Mouse (Mus musculus) ovary, postnatal 36 days (tissue): ENCODE measurements around the gene Ccdc114.
A peak's percentile ranks its signal among the peaks of the same experiment; 100 is the strongest.
"Not testable (repeated sequence)": the region's sequence is repeated elsewhere in the genome, so short reads cannot be mapped to it uniquely, and the experiment has no call there.

Experiments
- DNase-seq: peaks from one replicate; pipeline ENCODE4 v3.0.0; 2022; ENCODE audit warnings: low spot score, mixed read lengths

The Ccdc114 gene

DNA sequence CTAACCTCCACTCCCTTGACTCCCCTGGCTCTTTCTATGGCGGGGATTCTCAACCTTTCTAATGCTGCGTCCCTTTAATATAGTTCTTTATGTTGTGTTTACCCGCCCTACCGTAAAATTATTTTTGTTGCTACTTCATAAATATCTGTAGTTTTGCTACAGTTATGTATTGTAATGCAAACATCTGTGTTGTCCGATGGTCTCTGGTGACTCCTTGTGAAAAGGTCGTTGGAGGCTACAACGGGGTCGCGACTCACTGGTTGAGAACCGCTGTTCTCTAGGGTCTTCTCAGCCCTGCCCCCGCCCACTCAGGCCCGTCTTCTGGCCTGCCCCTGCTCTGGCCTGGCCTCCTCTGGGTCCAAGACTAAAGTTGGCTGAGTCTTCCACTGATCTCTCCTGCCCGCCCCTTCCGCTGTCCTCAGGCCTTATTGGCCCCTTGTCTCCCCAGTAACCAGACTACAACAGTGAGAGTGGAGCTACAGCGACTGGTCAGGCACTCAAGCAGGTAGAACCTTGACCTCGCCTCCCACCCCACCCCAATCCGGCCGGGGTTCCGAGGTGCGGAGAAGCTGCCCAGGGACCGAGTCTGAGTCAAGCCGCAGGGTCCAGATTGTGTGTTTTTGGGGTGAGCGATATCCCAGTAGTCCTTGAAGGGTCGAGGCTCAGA, at the start of gene Ccdc114:
Ccdc114 (plus strand) TSS at position 311 of the 667 bp plus-strand sequence.
- DNase-seq: peak; percentile 78

DNA sequence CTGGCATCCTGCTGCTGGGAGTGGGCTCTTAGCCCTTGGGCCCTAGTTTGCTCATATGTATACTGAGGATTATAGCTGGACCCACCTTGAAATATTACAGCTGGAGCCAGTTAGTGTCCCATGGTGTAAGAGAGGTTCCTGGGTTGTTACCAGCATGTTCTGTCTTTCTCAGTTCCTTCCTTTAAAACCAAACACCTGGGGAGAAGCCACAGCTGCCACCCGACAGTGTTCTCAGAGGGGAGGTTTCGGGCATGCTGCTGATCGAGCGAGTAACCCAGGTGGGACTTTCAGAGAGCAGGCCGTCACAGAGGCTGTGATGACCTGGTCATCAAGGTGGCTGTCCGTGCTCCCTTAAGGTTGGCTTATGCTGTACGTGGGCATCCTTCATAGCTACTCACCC, 47.0 kb upstream of the Ccdc114 start:
- no peak for DNase-seq

DNA sequence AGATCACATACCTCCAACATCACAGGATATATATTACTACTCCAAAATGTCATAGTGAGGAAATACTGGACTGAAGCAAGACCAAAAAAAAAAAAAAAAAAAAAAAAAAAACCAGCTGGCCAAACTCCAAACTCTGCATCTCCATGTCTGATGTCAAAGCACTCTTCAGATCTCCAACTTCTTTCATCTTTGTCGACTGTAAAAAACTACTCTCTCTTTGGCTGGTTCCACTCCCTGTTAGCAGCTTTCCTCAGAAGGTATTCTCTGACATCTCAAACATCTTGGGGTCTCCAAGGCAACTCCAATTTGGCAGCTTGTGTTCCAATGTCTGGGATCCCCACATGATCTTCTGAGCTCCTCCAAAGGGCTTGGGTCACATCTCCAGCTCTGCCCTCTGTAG, 45.6 kb upstream of the Ccdc114 start, which contains the start of gene Grin2d:
Grin2d (minus strand) TSS at position 101 of the 400 bp plus-strand sequence.
- not testable (repeated sequence) for DNase-seq

DNA sequence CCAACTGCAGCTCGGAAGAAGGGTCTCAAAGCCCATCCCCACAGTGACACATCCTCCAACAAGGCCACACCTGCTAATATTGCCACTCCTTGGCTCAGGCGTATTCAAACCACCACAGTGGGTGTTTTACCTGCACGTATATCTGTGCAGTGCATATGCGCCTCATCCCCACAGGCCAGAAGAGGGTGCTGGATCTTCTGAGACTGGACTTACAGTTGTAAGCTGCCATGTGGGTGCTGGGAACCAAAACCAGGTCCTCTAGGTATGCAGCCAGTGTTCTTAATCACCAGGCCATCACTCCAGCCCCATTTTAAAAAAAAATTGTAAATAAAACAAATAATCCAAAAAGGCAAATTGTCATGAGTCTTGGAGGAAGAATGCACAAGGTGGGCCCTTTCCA, 43.3 kb upstream of the Ccdc114 start:
- DNase-seq: no peak

DNA sequence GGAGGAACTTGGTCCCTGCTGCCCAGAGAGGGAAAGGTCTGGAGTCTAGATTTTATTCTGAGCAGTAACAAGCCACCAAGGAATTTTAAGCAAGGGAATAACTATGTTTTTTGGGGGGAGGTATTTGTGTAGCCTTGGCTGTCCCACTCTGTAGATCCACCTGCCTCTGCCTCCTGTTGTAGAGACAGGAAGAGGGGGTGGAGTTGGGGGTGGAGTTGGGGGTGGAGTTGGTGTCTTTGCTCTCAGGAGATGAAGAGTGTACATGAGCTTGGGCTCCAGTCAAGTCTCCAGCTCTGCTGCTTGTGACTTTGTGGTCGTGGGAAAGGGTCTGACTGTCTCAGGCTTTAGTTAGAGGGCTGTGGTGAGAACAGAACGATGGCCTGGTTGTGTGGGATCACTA, 42.9 kb upstream of the Ccdc114 start:
- DNase-seq: no peak

DNA sequence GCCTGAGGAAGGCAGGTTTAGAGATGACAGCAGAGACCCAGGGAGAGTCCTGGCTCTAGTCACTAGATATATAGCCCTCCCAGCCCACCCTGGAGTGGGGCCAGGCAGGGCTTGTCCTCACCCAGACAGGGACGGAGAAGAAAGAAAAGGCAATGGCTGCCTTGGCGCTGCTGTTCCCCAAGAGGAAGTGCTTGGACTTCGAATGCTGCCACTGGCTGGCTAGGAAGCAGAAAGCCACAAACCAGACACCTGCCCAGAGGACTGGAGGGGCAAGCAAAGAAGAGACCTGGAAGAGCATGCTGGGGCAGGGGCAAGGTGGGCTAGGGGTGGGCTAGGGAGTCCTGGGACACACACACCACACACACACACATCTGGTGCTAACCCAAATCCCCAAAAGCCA, 36.6 kb upstream of the Ccdc114 start:
- no peak for DNase-seq

DNA sequence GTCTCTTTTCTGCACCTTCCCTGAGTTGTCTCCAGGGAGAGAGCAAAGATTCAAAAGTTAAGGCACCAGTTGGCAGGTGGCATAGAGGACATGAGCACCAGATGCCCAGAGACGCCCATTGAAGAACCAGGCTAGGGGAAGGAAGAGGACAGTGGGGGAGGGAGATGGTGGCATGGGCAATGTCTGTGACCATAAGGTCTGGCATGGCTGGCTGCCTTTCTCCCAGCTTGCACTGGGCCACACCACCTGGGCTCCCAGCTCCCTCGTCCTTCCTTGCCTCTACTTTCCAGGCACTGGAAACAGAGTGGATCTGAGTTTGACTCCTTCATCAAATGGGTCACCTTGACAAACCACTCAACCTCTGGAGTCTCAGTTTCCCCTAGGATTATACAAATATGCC, 31.2 kb upstream of the Ccdc114 start:
- DNase-seq: no peak

DNA sequence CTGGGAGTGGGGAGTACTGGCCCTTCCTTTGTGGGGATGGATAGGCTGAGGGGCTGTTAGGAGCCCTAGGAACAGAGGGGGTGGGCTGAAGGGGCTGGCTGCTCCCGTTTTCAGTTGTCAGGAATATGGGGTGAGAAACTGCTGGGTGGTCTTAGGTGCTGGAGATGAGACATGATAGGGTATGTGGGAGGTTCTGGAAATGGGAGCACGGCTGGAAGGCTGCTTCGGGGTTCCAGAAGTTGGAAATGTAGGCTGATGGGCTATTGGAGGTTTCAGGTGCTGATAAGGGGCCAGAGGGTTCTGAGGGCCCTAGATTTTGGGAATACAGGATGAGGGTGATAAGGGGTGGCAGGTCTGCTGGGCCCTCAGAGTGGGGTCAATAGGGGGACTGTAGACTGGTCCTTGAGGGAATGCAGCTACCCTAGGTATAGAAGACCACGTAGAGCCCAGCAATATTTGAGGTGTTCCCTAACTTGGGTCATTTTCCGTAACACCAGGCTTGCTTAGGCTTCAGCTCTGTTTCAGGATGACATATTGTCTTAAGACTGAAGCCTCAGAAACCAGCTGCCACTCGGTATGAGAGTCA, 27.8 kb upstream of the Ccdc114 start:
- DNase-seq: no peak

DNA sequence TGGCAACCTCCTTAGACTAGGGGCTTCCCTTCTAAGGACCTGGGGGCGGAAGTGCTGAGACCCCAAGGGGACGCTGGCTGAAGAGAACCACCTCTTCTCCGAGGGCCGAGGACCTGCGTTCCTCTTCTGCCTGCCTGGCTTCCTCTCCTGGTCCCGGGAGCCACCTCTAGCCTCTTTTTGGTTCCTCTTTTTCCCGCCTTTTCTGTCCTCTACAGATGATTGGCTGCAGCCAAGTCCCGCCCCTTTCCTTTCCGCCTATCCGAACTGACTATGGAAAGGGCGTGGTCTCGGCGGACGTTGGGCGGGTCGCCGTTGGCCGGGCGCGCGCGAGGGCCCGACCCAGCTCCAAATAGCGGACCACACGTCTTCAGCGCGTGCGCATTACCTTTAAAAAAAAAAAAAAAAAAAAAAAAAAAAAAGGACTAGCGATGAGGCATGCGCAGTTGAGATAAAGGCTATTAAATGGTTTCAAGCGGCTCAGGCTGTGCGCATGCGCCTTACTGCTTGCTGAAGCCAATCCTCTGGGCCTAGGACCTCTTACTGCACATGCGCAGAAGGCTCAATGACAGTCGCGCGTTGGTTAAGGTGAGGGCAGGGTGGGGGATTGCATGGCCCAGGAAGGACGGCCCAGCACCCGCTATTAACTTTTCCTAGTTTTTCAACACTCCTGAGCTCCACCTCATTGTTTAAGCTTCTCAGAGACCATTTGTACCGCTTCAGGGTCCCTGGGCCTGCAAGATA, 27.2 kb upstream of the Ccdc114 start, which contains the start of the genes Syngr4 and Tmem143:
Syngr4 (minus strand) TSS at position 198 of the 741 bp plus-strand sequence.
Tmem143 (plus strand) TSS at position 425 of the 741 bp plus-strand sequence.
- peak; percentile 96 for DNase-seq

DNA sequence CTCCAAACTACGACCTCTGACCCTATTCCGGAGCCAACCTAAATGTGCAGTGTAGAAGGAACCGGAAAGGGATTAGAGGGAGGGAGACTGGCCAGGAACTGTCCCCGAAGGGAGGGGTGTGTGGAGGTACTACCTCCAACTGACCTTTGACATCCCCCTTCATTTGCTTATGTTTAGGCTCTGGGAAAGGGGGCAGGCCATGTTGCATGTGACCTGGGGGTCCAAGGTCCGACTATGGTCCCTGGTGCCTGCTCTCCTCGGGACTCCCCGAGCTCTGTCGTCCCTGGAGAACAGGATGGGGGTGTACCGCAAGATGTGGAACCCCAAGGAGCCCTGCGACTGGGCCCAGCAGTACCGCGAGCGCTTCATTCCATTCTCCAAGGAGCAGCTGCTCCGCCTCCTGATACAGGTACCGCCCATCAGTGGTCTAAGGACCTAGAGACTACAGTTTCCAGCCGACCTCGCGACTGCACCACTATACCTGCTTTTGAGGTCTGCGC, 26.6 kb upstream of the Ccdc114 start:
- DNase-seq: peak; percentile 61

DNA sequence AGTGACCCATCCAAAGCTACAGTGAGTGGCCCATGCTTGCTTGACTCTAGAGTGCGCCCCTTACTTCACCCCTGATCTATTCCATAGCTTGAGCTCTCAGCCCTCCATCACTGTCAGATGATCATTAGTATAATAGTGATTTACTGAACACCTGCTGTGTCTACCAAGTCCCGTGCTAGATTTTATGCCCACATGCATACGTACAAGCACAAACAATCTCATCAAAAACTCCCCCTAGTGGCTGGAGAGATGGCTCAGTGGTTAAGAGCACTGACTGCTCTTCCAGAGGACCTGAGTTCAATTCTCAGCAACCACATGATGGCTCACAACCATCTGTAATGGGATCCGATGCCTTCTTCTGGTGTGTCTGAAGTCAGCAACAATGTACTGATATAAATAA, 25.7 kb upstream of the Ccdc114 start:
- DNase-seq: not testable (repeated sequence)

DNA sequence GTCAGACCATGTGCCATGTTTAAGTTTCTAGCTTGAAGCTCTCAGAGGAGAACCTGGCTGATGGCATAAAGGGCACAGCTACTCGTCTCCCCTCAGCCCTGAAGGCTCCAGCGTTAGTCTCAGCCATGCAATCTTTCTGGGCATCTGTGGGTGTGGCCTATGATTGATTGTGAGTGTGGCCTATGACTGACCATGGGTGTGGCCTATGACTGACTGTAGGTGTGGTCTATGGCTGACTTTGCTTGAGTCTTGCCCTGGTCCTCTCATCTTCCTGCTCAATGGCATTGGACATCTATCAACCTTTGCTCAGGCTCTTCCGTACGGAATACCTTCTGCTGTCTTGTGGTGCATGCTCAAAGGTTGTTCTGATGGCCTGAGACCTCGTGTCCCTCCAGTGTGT, 22.3 kb upstream of the Ccdc114 start:
- no peak for DNase-seq

DNA sequence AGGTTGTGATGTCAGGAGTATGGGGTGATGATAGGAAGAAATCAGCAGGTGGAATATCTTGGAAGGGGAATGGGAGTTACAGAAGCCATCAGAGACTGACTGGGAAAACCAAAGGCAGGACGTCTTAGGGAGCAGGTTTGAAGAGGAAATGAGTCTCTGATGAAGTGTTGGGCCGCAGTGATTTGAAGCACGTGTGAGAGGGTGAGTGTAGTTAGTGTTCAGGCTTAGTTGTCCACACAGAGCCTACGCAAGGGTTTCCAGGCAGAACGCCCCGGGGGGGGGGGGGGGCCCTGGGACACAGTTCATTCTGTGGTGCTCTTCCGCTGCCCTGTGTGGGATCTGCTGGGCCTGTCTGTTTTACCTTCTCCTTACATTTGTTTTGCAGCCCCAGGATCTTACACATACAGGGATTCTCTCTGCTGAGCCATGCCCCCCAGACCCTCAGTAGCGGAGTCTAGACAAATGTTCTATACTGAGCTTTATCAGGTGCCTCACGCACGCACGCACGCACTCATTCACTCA, 21.3 kb upstream of the Ccdc114 start:
- DNase-seq: no peak

DNA sequence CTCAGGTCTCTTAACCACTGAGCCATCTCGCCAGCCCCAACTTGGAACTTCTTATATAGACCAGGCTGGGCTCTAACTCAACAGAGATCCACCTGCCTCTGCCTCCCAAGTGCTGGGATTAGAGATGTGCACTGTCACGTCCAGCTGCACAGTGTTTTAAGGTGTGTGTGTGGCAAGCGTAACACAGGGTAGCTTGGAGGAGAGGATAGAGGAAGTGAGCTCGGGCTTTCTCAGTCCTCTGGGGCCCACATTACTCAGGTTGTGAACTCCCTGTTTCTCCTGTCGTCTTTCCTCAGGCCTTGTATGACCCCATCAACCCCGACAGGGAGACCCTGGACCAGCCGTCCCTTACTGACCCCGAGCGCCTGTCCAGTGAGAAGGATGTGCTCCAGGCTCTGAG, 17.2 kb upstream of the Ccdc114 start:
- DNase-seq: no peak

DNA sequence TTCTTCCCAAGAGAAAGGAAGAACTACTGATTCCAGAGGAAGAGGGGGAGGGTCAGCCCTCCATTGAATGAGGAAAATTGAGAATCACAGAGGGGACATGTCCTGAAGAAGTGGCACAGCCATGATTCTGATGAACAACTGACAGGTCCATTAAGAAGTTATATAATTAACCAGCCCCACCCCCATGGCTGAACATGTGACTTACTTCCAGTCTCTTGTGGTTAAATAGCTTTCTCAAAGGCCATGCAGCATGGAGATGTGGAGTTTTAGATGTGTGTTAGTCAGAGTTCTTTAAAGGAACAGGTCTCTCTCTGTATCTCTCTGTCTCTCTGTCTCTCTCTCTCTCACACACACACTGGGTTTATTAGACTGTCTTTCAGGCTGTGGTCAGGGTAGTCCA, 15.5 kb upstream of the Ccdc114 start:
- no peak for DNase-seq

DNA sequence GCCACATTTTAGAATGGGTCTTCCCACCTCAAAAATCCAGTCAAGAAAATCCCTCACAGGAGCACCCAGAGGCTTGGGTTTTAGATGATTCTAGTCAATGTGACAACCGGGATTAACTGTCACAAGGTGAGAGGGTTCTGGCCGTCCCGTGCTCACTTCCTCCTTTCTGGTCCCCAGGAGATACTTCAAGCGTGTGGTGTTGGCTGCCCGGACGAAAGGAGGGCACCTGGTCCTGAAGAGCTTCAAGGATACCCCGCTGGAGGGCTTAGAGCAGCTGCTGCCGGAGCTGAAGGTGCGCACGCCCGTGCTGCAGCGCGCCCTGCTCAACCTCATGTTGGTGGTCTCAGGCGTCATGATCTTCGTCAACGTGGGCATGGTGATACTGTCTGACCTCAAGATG, 14.7 kb upstream of the Ccdc114 start:
- no peak for DNase-seq

DNA sequence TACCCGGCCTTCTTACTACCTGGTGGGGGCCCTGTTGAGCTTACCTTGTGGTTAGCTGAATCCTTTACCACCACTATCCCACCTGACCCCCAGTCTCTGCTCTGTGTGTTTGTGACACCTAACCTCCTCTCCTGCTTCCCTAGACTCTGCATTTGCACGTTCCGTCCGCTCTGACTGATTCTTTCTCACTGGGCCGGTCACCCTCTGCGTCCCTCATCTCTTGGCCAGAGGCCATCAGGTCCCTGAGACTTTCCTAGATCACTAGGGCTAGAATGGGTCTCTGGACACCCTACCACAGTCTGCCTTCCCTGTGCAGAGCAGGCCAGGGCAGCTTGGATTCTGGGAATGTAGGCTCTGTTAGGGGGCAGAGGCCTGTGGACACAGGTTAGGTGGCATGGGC, 9.8 kb upstream of the Ccdc114 start:
- no peak for DNase-seq

DNA sequence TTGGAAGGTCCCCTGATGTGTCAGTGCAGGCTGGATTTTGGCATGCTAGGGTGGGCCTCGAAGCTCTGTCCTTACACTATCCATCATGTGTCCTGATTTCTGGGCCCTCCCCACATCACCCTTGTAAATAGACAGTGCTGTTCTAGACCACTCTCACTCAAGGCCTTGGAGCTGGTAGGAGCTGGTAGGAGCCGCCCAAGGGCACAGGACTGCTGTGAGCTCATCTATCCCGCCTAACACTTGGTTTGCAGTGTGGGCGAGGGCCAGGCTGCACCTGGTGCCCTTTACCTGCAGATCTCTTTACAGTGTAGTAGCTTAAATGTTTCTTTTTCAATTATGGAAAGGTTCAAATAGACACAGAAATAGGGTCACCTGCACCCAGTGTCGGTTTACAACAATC, 8.9 kb upstream of the Ccdc114 start:
- no peak for DNase-seq

DNA sequence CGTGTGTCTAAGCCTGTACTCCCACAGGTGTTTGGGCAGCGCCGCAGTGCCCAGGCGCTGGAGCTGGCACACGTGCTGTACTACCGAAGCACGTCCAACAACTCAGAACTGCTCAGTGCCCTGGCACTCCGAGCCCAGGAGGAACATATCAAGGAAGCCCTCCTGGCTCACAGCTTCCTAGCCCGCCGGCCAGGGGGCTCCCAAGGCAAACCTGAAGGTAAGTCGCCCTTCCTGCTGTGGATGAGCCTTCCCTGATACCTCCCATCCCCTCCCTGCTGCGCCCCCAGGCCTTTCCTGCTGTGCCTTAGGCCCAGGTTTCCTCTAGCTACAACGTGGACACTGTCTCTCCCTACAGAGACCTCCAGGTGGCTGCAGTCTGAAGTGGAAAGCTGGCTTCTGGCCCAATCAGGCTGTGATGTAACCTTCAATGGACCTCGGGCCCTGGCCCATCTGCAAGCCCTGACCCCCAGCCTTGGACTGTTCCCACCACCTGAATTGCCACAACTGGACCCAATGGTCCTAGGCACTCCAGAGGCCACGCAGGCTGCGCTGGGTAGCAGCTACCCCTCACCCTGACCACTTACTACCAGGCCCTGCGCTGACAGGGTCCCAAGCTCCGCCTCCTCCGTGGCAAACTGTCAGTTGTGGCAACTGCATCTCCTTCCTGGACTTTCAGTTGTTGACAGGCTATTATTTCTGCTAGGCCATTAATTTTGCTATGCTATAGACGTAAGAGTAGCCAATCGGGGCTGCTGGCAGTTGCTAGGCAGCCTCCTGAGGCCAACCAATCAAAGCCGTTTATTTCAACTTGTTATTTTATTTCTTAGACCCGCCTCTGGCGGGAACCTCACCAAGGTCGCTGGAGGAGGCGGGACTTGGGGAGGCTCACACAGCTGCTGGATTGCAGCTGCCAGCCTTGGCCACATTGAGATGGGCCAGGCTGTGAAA, 7.5 kb upstream of the Ccdc114 start:
- DNase-seq: peak; percentile 86

DNA sequence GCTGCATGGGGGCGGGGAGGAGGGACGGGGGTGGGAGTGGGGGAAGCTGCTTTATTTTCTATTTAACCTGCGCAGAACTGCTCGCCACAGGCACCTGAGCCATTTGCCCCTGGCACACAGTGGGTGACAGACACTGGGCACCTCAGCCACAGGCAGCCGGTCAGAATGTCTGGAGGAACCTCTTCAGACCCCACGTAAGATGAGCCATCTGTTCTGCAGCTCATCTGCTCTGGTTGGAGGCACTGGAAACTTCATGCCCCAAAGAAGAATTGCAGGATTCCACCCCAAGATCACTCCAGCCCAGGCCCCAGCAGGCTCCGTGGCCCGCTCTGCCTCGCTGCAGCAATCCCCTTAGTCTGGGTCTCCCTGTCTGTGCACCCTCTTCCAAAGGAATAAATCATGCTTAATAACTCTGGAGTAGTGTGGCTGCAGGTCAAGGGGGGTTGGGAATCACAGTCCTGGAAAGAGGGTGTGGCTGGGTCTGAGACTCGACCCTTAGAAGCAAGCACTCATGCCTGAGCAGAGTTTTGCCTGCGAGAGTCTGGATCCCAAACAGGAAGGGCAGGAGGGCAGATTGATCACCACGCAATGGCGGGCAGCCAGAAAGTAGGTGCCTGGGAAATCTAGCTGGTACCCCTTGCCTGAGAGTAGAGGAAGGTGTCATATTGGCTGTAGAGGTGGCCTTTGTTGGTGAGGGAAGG, 6.7 kb upstream of the Ccdc114 start:
- no peak for DNase-seq

DNA sequence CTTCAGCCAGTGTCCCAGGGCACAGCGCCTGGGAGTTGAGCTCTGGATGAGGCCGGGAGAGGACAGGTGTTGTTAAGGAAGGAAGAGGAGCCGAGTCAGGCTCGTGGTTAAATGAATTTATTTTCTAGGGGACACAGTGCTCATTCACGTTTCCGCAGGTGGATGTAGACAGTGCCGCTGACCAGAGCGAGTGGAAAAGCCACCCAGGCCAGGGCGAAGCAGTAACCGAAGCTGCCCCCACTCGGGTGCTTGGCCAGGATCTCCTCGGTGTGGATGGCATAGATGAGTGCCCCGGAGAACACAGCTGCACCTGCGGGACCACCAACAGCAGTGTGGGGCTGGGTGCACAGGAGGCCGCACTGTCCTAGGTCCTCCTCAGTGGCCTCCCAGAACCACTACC, 5.9 kb upstream of the Ccdc114 start:
- no peak for DNase-seq
